Mouse (Mus musculus): ENCODE measurements around the gene Pmf1.

DNA sequence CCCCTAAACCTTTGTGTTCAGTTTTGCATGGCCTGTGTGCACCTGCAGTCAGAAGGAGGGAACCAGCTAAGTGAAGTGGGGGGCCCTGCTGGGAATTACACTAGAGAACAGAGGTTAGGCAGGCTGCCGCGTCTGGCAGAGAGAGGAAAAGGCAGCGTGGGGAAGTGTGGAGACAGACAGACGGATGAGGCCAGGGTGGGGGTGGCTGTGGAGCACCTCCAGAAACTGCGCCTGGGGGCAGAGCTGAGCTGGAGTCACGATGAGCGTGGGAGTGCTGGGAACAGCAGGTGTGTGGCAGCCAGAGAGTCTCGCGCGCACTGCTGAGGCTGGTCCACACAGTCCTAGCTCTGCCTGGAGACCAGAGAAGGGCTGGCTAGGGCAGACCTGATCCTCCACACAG is 25.4 kb upstream of the Pmf1 start:
- TF ChIP-seq CTCF (IDR thresholded peaks at IDR 0.05; ENCODE audit: extremely low read depth, insufficient read depth, low read length) (no peak), POLR2A (IDR thresholded peaks at IDR 0.05; ENCODE audit: extremely low read depth, insufficient read depth, low read length) (no peak)

Data from cortical plate, adult 2 months (tissue).